In genomic region chr5:72846712-72847111, GRCm38 (mm10) we compare ENCODE assay signal across 19 mouse cellular contexts. TPM values are rescaled to one million over a fixed set of nuclear protein-coding genes. Genes with fewer than 3 reads are reported as not detected.
DNase-seq lines count a peak whose midpoint lies in the region; ATAC-seq and TF ChIP-seq lines count a peak whose summit lies in the region.
"Had no signal": no experiment of that assay in that cellular context is flagged by ENCODE, and none has a peak within 500 bp of the region (broad histone marks: within the 10 kb centered on the region; RNA-seq: fewer than 3 reads in every experiment).

No protein-coding gene starts in this region.

- H3K9ac ChIP-seq in heart, embryonic 13.5 days: no peak overlapping the region
- H3K9ac ChIP-seq in heart, postnatal 0 days (replicated peaks; ENCODE audit: low read depth, low read length): no peak overlapping the region
- H3K9ac ChIP-seq in MEL (ENCODE audit: control insufficient read depth, low read depth, low read length, poor library complexity, severe bottlenecking): peak overlapping the region; percentile 52
- H3K9ac ChIP-seq: forebrain, embryonic 13.5 days; hindbrain, embryonic 14.5 days had no signal

- DNase-seq in heart, postnatal 25 days (ENCODE audit: low spot score): no peak
- DNase-seq in heart, postnatal 0 days (ENCODE audit: low spot score): peak; percentile 49
- no peak for DNase-seq in heart, adult 8-10 months (ENCODE audit: low spot score)
- DNase-seq in MEL (ENCODE audit: low read depth, low spot score): peak; percentile 76
- no peak for DNase-seq in adrenal gland, adult 18-20 months (ENCODE audit: low spot score in 2 of 2)
- DNase-seq: adrenal gland, postnatal 10 days; adrenal gland, postnatal 36 days; gastrocnemius, postnatal 10 days; gastrocnemius, postnatal 36 days; heart, postnatal 36 days; kidney, adult 18-20 months had no signal

- TF ChIP-seq CTCF in heart, postnatal 0 days (IDR thresholded peaks at IDR 0.05; ENCODE audit: low read depth): no peak
- TF ChIP-seq CTCF in MEL (IDR thresholded peaks at IDR 0.05 in 2 of 3, conservative IDR thresholded peaks at IDR 0.05 in 1 of 3; ENCODE audit: control insufficient read depth in 1 of 3, insufficient read depth in 1 of 3, low read depth in 2 of 3, low read length in 3 of 3, poor library complexity in 1 of 3, severe bottlenecking in 1 of 3): no peak

- no peaks in the 10 kb centered on the region for H3K27me3 ChIP-seq in heart, embryonic 13.5 days (replicated peaks)
- no peaks in the 10 kb centered on the region for H3K27me3 ChIP-seq in heart, postnatal 0 days (ENCODE audit: control insufficient read depth, insufficient read depth, low read length)
- no peaks in the 10 kb centered on the region for H3K27me3 ChIP-seq in MEL (ENCODE audit: control insufficient read depth in 1 of 2, insufficient read depth in 2 of 2, low read length in 2 of 2)
- H3K27me3 ChIP-seq: forebrain, embryonic 13.5 days had no signal

- no peaks in the 10 kb centered on the region for H3K36me3 ChIP-seq in heart, embryonic 13.5 days
- no peaks in the 10 kb centered on the region for H3K36me3 ChIP-seq in heart, postnatal 0 days (replicated peaks; ENCODE audit: control insufficient read depth, insufficient read depth, low read length)
- peaks cover 12 to 76% of the 10 kb centered on the region in 2 experiments for H3K36me3 ChIP-seq in MEL (ENCODE audit: control insufficient read depth in 1 of 2, insufficient read depth in 2 of 2, low read length in 2 of 2)
- H3K36me3 ChIP-seq: forebrain, embryonic 10.5 days had no signal

- H3K9me3 ChIP-seq in heart, embryonic 13.5 days: no peaks in the 10 kb centered on the region
- no peaks in the 10 kb centered on the region for H3K9me3 ChIP-seq in heart, postnatal 0 days (replicated peaks; ENCODE audit: control insufficient read depth, low read length)
- no peaks in the 10 kb centered on the region for H3K9me3 ChIP-seq in MEL (replicated peaks; ENCODE audit: insufficient read depth, low read length)
- H3K9me3 ChIP-seq: forebrain, embryonic 10.5 days; forebrain, embryonic 13.5 days had no signal

- H3K79me2 ChIP-seq in MEL (ENCODE audit: control insufficient read depth, insufficient read depth, low read length, poor library complexity): peaks cover 78% of the 10 kb centered on the region

- no peak for ATAC-seq in heart, embryonic 13.5 days (ENCODE audit: extremely low read depth, insufficient number of reproducible peaks, low FRiP score, low TSS enrichment)
- ATAC-seq in heart, postnatal 0 days (ENCODE audit: insufficient read depth, low read depth): no peak
- ATAC-seq: activated CD4-positive, CD25-positive, alpha-beta regulatory T cell, adult 4 months; CD4-positive, CD25-positive, alpha-beta regulatory T cell, adult 4 months; inflammation-experienced regulatory T-cells, adult 6 months; intestine, embryonic 16.5 days had no signal

- H3K4me1 ChIP-seq in heart, embryonic 13.5 days: peaks cover 67% of the 10 kb centered on the region
- peaks cover 23% of the 10 kb centered on the region for H3K4me1 ChIP-seq in heart, postnatal 0 days (ENCODE audit: control insufficient read depth, insufficient read depth)
- peaks cover 46 to 71% of the 10 kb centered on the region in 2 experiments for H3K4me1 ChIP-seq in MEL (ENCODE audit: control insufficient read depth in 1 of 2, insufficient read depth in 2 of 2, low read length in 2 of 2)
- H3K4me1 ChIP-seq: forebrain, embryonic 13.5 days had no signal

- TF ChIP-seq RAD21 in MEL (IDR thresholded peaks at IDR 0.05; ENCODE audit: low read depth, low read length): no peak

- no peak for TF ChIP-seq EP300 in heart, postnatal 0 days (IDR thresholded peaks at IDR 0.05; ENCODE audit: low read depth)
- TF ChIP-seq EP300 in MEL (IDR thresholded peaks at IDR 0.05; ENCODE audit: low read depth in 1 of 2, low read length in 2 of 2): peak; percentile 95 to 98

- whole genome bisulfite sequencing in heart, embryonic 13.5 days: 46% methylated on average over 1 of the region's 4 CpGs
- WGBS in heart, postnatal 0 days: 27% methylated on average over 1 of the region's 4 CpGs

- intact Hi-C loops in heart, postnatal 25 days (cut with DNase I): no loop called here

- 0 out of 2 replicates have a peak overlapping the region, but pooled peaks have one; percentile 7 for H3K4me2 ChIP-seq in heart, embryonic 13.5 days
- no peak overlapping the region for H3K4me2 ChIP-seq in heart, postnatal 0 days (ENCODE audit: low read depth, low read length)
- H3K4me2 ChIP-seq: forebrain, embryonic 13.5 days; hindbrain, embryonic 14.5 days had no signal

- no peak for TF ChIP-seq POLR2A in MEL (IDR thresholded peaks at IDR 0.05; ENCODE audit: control insufficient read depth in 1 of 2, insufficient read depth in 1 of 2, low read depth in 1 of 2, low read length in 2 of 2, poor library complexity in 1 of 2)

- peak overlapping the region; percentile 58 for H3K27ac ChIP-seq in heart, embryonic 13.5 days (replicated peaks)
- H3K27ac ChIP-seq in heart, postnatal 0 days (ENCODE audit: low read depth): peak overlapping the region; percentile 30; the same call in 1 of the 2 replicates
- peak overlapping the region; percentile 96 for H3K27ac ChIP-seq in MEL (ENCODE audit: control insufficient read depth, low read depth, low read length)
- H3K27ac ChIP-seq: forebrain, embryonic 10.5 days; forebrain, embryonic 13.5 days; hindbrain, embryonic 14.5 days had no signal

- H3K4me3 ChIP-seq in heart, embryonic 13.5 days: no peak overlapping the region
- no peak overlapping the region for H3K4me3 ChIP-seq in heart, postnatal 0 days (ENCODE audit: low read depth, low read length)
- H3K4me3 ChIP-seq in MEL (ENCODE audit: control insufficient read depth in 1 of 2, insufficient read depth in 1 of 2, low read depth in 2 of 2, low read length in 2 of 2): no peak overlapping the region
- H3K4me3 ChIP-seq: forebrain, embryonic 10.5 days; forebrain, embryonic 13.5 days had no signal

TF ChIP-seq in MEL, 35 proteins besides CTCF, POLR2A, EP300 and RAD21 (continues in another document):
- no peak for TF ChIP-seq USF2 (IDR thresholded peaks at IDR 0.05; ENCODE audit: borderline replicate concordance in 1 of 2, insufficient read depth in 1 of 2, low read depth in 1 of 2, low read length in 2 of 2)
- TF ChIP-seq POLR2AphosphoS2 (IDR thresholded peaks at IDR 0.05; ENCODE audit: low read length): no peak
- no peak for TF ChIP-seq HCFC1 (IDR thresholded peaks at IDR 0.05; ENCODE audit: low read depth, low read length)
- peak; percentile 68 for TF ChIP-seq RCOR1 (IDR thresholded peaks at IDR 0.05; ENCODE audit: low read depth, low read length)
- TF ChIP-seq ZMIZ1 (IDR thresholded peaks at IDR 0.05; ENCODE audit: low read depth, low read length): no peak
- TF ChIP-seq ETS1 (IDR thresholded peaks at IDR 0.05; ENCODE audit: low read depth, low read length): peak; percentile 87
- TF ChIP-seq MAZ (IDR thresholded peaks at IDR 0.05; ENCODE audit: low read depth, low read length): peak; percentile 78; the same call in 1 of the 2 replicates
- no peak for TF ChIP-seq CHD2 (IDR thresholded peaks at IDR 0.05; ENCODE audit: low read length)
- no peak for TF ChIP-seq CHD1 (IDR thresholded peaks at IDR 0.05; ENCODE audit: low read depth, low read length)
- TF ChIP-seq MXI1 (IDR thresholded peaks at IDR 0.05; ENCODE audit: low read depth, low read length): no peak
- no peak for TF ChIP-seq POLR2AphosphoS5 (IDR thresholded peaks at IDR 0.05; ENCODE audit: borderline replicate concordance, low read depth, low read length)
- peak; percentile 94 for TF ChIP-seq SIN3A (IDR thresholded peaks at IDR 0.05; ENCODE audit: low read length)
- peak; percentile 77; the same call in 1 of the 2 replicates for TF ChIP-seq MAFK (IDR thresholded peaks at IDR 0.05; ENCODE audit: borderline replicate concordance, low read depth, low read length)
- 0 out of 2 replicates have a peak, but pooled peaks have one; percentile 35 for TF ChIP-seq KAT2A (conservative IDR thresholded peaks at IDR 0.05; ENCODE audit: low read depth, low read length)
- no peak for TF ChIP-seq UBTF (IDR thresholded peaks at IDR 0.05; ENCODE audit: borderline replicate concordance, insufficient read depth, low read depth, low read length)
- no peak for TF ChIP-seq ZNF384 (IDR thresholded peaks at IDR 0.05; ENCODE audit: low read depth, low read length)
- no peak for TF ChIP-seq ELF1 (IDR thresholded peaks at IDR 0.05; ENCODE audit: low read depth, low read length)
- TF ChIP-seq JUND (IDR thresholded peaks at IDR 0.05; ENCODE audit: low read depth, low read length): no peak; the same call in 1 of the 2 replicates
- TF ChIP-seq GABPA (IDR thresholded peaks at IDR 0.05; ENCODE audit: low read depth, low read length): no peak
- TF ChIP-seq ZKSCAN1 (IDR thresholded peaks at IDR 0.05; ENCODE audit: low read depth, low read length): no peak
- TF ChIP-seq NRF1 (IDR thresholded peaks at IDR 0.05; ENCODE audit: insufficient read depth, low read depth, low read length, poor library complexity, severe bottlenecking): no peak
- no peak for TF ChIP-seq MAX (IDR thresholded peaks at IDR 0.05; ENCODE audit: low read length)
- no peak for TF ChIP-seq MEF2A (IDR thresholded peaks at IDR 0.05; ENCODE audit: extremely low read depth, insufficient replicate concordance, low read depth, low read length, poor library complexity, severe bottlenecking)
- TF ChIP-seq GATA1 (IDR thresholded peaks at IDR 0.05; ENCODE audit: low read depth, low read length): peak; percentile 95
- peak; percentile 92 for TF ChIP-seq MYB (IDR thresholded peaks at IDR 0.05; ENCODE audit: low read depth, low read length)
- TF ChIP-seq SMC3 (IDR thresholded peaks at IDR 0.05; ENCODE audit: low read depth, low read length): no peak
- TF ChIP-seq TAL1 (IDR thresholded peaks at IDR 0.05; ENCODE audit: low read length): no peak; the same call in 1 of the 2 replicates
- TF ChIP-seq ZC3H11A (IDR thresholded peaks at IDR 0.05; ENCODE audit: low read depth, low read length): no peak
- TF ChIP-seq BHLHE40 (IDR thresholded peaks at IDR 0.05; ENCODE audit: borderline replicate concordance, low read depth, low read length): peak; percentile 15; the same call in 1 of the 2 replicates
- TF ChIP-seq USF1 (IDR thresholded peaks at IDR 0.05; ENCODE audit: low read depth, low read length): no peak

RNA-seq across cellular contexts. Expression of gene Tec, which starts 21.6 kb away (rescaled TPM):
- 15.1 and 17.2 TPM in 2 replicates for polyA plus RNA-seq in heart, embryonic 13.5 days (2015; fragmentation: Nextera tagmentation; extraction: Ambion mirVana)
- total RNA-seq in heart, postnatal 25 days (2021): 10 to 100 TPM; 13.9 to 15.8 TPM
- total RNA-seq in heart, postnatal 0 days (2014; rRNA removed; ENCODE audit: low replicate concordance): 4.2 and 11.1 TPM in 2 replicates
- 16.2 TPM in 2 replicates for polyA plus RNA-seq in heart, postnatal 0 days (2015; fragmentation: Nextera tagmentation; extraction: Ambion mirVana)
- 10 to 100 TPM; 13.2 to 14.5 (median 13.5) TPM for total RNA-seq in heart, adult 8-10 months (2022)
- total RNA-seq in MEL (2012; rRNA removed): 44.8 and 57.4 TPM in 2 replicates
- polyA plus RNA-seq in MEL (2012; ENCODE audit: insufficient read depth in 1 of 2, insufficient read length in 2 of 2, low read depth in 1 of 2, low replicate concordance in 2 of 2, missing spikeins in 1 of 2): 10 to 100 TPM in 1 of 2 experiments, not detected in 1; 61.1 TPM
- 1 to 10 TPM; 2.0 to 2.5 TPM for total RNA-seq in adrenal gland, adult 18-20 months (2021)

Comparison
In these comparisons a context has a peak if more than half of its experiments do, and no peak if none do; other contexts are left out.
1. DNase-seq: peak in heart, postnatal 0 days (single experiment) and MEL (single experiment); none in heart, postnatal 25 days (single experiment), heart, adult 8-10 months (single experiment) and adrenal gland, adult 18-20 months (0 of 2).
2. H3K27ac ChIP-seq: peak in every context shown above with its lines; median percentile 96 in MEL; 58 in heart, embryonic 13.5 days; 30 in heart, postnatal 0 days.